Mouse (Mus musculus): ENCODE data around the gene Abcb11.

DNA sequence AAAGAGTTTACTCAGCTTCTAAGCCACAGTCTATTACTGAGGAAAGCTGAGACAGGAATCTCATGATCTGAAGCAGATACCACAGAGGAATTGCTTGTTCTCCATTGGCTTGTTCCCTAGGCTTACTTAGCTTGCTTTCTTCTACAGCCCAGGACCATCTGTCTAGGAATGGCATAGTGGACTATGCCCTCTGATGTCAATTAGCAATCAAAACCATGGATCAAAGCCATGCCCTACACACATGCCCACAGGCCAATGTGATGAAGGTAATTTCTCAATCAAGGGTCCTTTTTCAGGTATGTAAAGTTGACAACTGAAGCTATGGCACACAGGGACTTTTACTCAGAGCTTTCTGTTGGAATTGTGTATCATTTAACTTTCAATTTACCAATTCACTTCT, 47.9 kb downstream of the Abcb11 start:
- TF ChIP-seq CTCF (IDR thresholded peaks at IDR 0.05; ENCODE audit: insufficient read depth, low read depth, low read length) (no peak), POLR2A (IDR thresholded peaks at IDR 0.05; ENCODE audit: insufficient read depth, low read depth, low read length) (no peak)
